Mouse (Mus musculus) Patski (cell line): ENCODE measurements around the gene Gpank1. TPM values are rescaled to one million over a fixed set of nuclear protein-coding genes. Genes with fewer than 3 reads are reported as not detected.

Experiments used
- ATAC-seq: fragments of 100-300 bp; one replicate; pipeline ENCODE4 v1.8.0; 2021
- CTCF ChIA-PET: fragments of 350-600 bp; sonication (Branson Sonifier 250); formaldehyde crosslinking; loops from one replicate; lab custom pipeline; 2022; ENCODE audit warnings: inconsistent platforms; lab: Charles Lee
- POLR2A ChIA-PET: fragments of 350-600 bp; sonication (Branson Sonifier 250); formaldehyde crosslinking; loops from one replicate; lab custom pipeline; 2022; ENCODE audit warnings: antibody characterized with exemption, inconsistent platforms; lab: Charles Lee
- DNase-seq: peaks from one replicate; pipeline ENCODE4 v3.0.0-alpha.2; 2011; ENCODE audit warnings: low read depth, low spot score
- H3K27me3 ChIP-seq: fragments of 371-371 bp; one replicate; pipeline ENCODE4 v1.5.1; 2021
- CTCF ChIP-seq: fragments of 100-300 bp; IDR thresholded peaks from one replicate; pipeline ENCODE4 v1.5.1; 2021
- in situ Hi-C: fragments of 300-500 bp; cut with MboI; formaldehyde crosslinking; loops from 3 replicates; pipeline ENCODE4 v1.11.1; 2018; ENCODE audit warnings: low pct_unique_long_range_greater_than_20kb, mixed read lengths
- polyA plus RNA-seq: library from polyadenylated mRNA; unstranded; gene quantifications from one replicate; pipeline ENCODE4 v1.2.3, GENCODE M21; 2021

Gpank1 gene
- polyA plus RNA-seq, 1 experiment from 2014 or later = 28.4 TPM

GRCm38 (mm10) chr17:35156461-35157200 is 35.4 kb downstream of the Gpank1 start:
- in situ Hi-C loops = no loop called here
- H3K27me3 ChIP-seq = no peaks in the 10 kb centered on the region
- no peak for TF ChIP-seq CTCF
- ChIA-PET POLR2A (interaction anchor here (1.8 kb wide), 2 partner anchors 7 to 9 kb away, joined by 5 to 6 read pairs; no protein-coding TSS in a partner anchor), CTCF (interaction anchor here (1.3 to 1.7 kb wide), 2 partner anchors 15 to 20 kb away, joined by 3 to 6 read pairs; no protein-coding TSS in a partner anchor)
- ATAC-seq (no peak), DNase-seq (no peak)

- ChIA-PET POLR2A (interaction anchor here (1.8 kb wide), 1 partner anchor 9 kb away, joined by 5 read pairs; no protein-coding TSS in a partner anchor), CTCF (interaction anchor here (1.7 kb wide), 1 partner anchor 15 kb away, joined by 6 read pairs; no protein-coding TSS in a partner anchor)
Measured at GRCm38 (mm10) chr17:35157254-35157653, 36.0 kb downstream of the Gpank1 start.

GRCm38 (mm10) chr17:35157661-35158175 is 36.5 kb downstream of the Gpank1 start:
- in situ Hi-C loops = no loop called here
- POLR2A ChIA-PET = interaction anchor here (1.8 kb wide), 1 partner anchor 10 kb away, joined by 5 read pairs; no protein-coding TSS in a partner anchor
- no peaks in the 10 kb centered on the region for H3K27me3 ChIP-seq
- TF ChIP-seq CTCF = no peak
- ATAC-seq (no peak), DNase-seq (no peak)
- CTCF ChIA-PET = no interaction called here

More at GRCm38 (mm10) chr17:35157254-35157653, 36.0 kb downstream of the Gpank1 start:
- in situ Hi-C loops = no loop called here
- no peak for TF ChIP-seq CTCF
- DNase-seq (no peak), ATAC-seq (no peak)
- H3K27me3 ChIP-seq = no peaks in the 10 kb centered on the region

GRCm38 (mm10) chr17:35158850-35159593 is 37.8 kb downstream of the Gpank1 start:
- no peaks in the 10 kb centered on the region for H3K27me3 ChIP-seq
- ATAC-seq = no peak
- ChIA-PET CTCF (interaction anchor here (1.1 kb wide), 1 partner anchor 12 kb away, joined by 3 read pairs; no protein-coding TSS in a partner anchor), POLR2A (interaction anchor here (1.9 kb wide), 1 partner anchor 12 kb away, joined by 11 read pairs; no protein-coding TSS in a partner anchor)
- no peak for TF ChIP-seq CTCF
- no peak for DNase-seq
- in situ Hi-C loops = no loop called here

GRCm38 (mm10) chr17:35159638-35160037 is 38.4 kb downstream of the Gpank1 start:
- H3K27me3 ChIP-seq = no peaks in the 10 kb centered on the region
- no peak for TF ChIP-seq CTCF
- in situ Hi-C loops = no loop called here
- POLR2A ChIA-PET = interaction anchor here (1.9 kb wide), 1 partner anchor 13 kb away, joined by 11 read pairs; no protein-coding TSS in a partner anchor
- no peak for DNase-seq
- CTCF ChIA-PET = interaction anchor here (0.9 to 1.1 kb wide), 2 partner anchors 13 to 73 kb away, joined by 3 read pairs; no protein-coding TSS in a partner anchor
- no peak for ATAC-seq

GRCm38 (mm10) chr17:35161421-35161820 is 40.2 kb downstream of the Gpank1 start:
- DNase-seq (no peak), ATAC-seq (no peak)
- CTCF ChIA-PET = interaction anchor here (1.4 to 2.4 kb wide), 2 partner anchors 9 to 35 kb away, joined by 4 to 6 read pairs; partner anchors contain the start of gene D17H6S53E
- in situ Hi-C loops = no loop called here
- POLR2A ChIA-PET = interaction anchor here (1.4 kb wide), 1 partner anchor 82 kb away, joined by 3 read pairs; no protein-coding TSS in a partner anchor
- no peaks in the 10 kb centered on the region for H3K27me3 ChIP-seq
- TF ChIP-seq CTCF = no peak

GRCm38 (mm10) chr17:35162121-35162520 is 40.9 kb downstream of the Gpank1 start:
- no peaks in the 10 kb centered on the region for H3K27me3 ChIP-seq
- POLR2A ChIA-PET = interaction anchor here (0.6 to 2.2 kb wide), 5 partner anchors 10 to 81 kb away, joined by 3 to 5 read pairs (median 5); no protein-coding TSS in a partner anchor
- CTCF ChIA-PET = interaction anchor here (1.4 to 2.4 kb wide), 4 partner anchors 9 to 36 kb away, joined by 4 to 8 read pairs (median 5); partner anchors contain the start of gene D17H6S53E
- ATAC-seq (no peak), DNase-seq (no peak)
- in situ Hi-C loops = no loop called here
- no peak for TF ChIP-seq CTCF

GRCm38 (mm10) chr17:35162730-35163129 is 41.5 kb downstream of the Gpank1 start:
- in situ Hi-C loops = no loop called here
- H3K27me3 ChIP-seq = no peaks in the 10 kb centered on the region
- TF ChIP-seq CTCF = no peak
- ChIA-PET POLR2A (interaction anchor here (0.6 to 2.2 kb wide), 8 partner anchors 9 to 81 kb away, joined by 3 to 7 read pairs (median 4); no protein-coding TSS in a partner anchor), CTCF (interaction anchor here (0.9 to 2.4 kb wide), 6 partner anchors 10 to 84 kb away, joined by 3 to 8 read pairs (median 5); partner anchors contain the start of gene D17H6S53E)
- DNase-seq (no peak), ATAC-seq (no peak)

- DNase-seq (no peak), ATAC-seq (no peak)
- in situ Hi-C loops = no loop called here
- ChIA-PET POLR2A (interaction anchor here (0.6 to 2.2 kb wide), 10 partner anchors 8 to 752 kb away, joined by 3 to 7 read pairs (median 5); no protein-coding TSS in a partner anchor), CTCF (interaction anchor here (0.8 to 2.4 kb wide), 6 partner anchors 12 to 83 kb away, joined by 3 to 8 read pairs (median 5); partner anchors contain the start of gene D17H6S53E)
- TF ChIP-seq CTCF = no peak
- no peaks in the 10 kb centered on the region for H3K27me3 ChIP-seq
Measured at GRCm38 (mm10) chr17:35163326-35164081, 42.2 kb downstream of the Gpank1 start.
